In genomic region chr15:81361022-81361404, GRCm38 (mm10) we compare ENCODE assay signal across 8 mouse cellular contexts. TPM values are rescaled to one million over a fixed set of nuclear protein-coding genes. Genes with fewer than 3 reads are reported as not detected.
DNase-seq lines count a peak whose midpoint lies in the region; ATAC-seq lines count a peak whose summit lies in the region.

No protein-coding gene starts in this region.

- intact Hi-C loops in left cerebral cortex, postnatal 36 days (cut with DNase I): no loop called here

- no peaks in the 10 kb centered on the region for H3K9me3 ChIP-seq in lung, embryonic 15.5 days
- H3K9me3 ChIP-seq in liver, embryonic 11.5 days (ENCODE audit: control insufficient read depth, low read length): no peaks in the 10 kb centered on the region
- H3K9me3 ChIP-seq in stomach, embryonic 14.5 days (ENCODE audit: control insufficient read depth, low read depth, low read length): no peaks in the 10 kb centered on the region

- peak overlapping the region; percentile 83 for H3K27ac ChIP-seq in lung, embryonic 15.5 days
- H3K27ac ChIP-seq in liver, embryonic 11.5 days (ENCODE audit: low read depth, low read length): peak overlapping the region; percentile 75
- peak overlapping the region; percentile 64; the same call in 1 of the 2 replicates for H3K27ac ChIP-seq in stomach, embryonic 14.5 days (ENCODE audit: low read length)

- H3K36me3 ChIP-seq in lung, embryonic 15.5 days: peaks cover 31% of the 10 kb centered on the region
- H3K36me3 ChIP-seq in liver, embryonic 11.5 days (ENCODE audit: control insufficient read depth, insufficient read depth, low read length): peaks cover 14% of the 10 kb centered on the region
- peaks cover 21% of the 10 kb centered on the region for H3K36me3 ChIP-seq in stomach, embryonic 14.5 days (ENCODE audit: control insufficient read depth, insufficient read depth, low read length)

- no peaks in the 10 kb centered on the region for H3K27me3 ChIP-seq in lung, embryonic 15.5 days
- H3K27me3 ChIP-seq in liver, embryonic 11.5 days (replicated peaks; ENCODE audit: control insufficient read depth, insufficient read depth, low read length): no peaks in the 10 kb centered on the region
- no peaks in the 10 kb centered on the region for H3K27me3 ChIP-seq in stomach, embryonic 14.5 days (ENCODE audit: control insufficient read depth, insufficient read depth, low read length)

- DNase-seq in lung, postnatal 4 days: no peak
- no peak for DNase-seq in liver, embryonic 11.5 days (ENCODE audit: low spot score)
- DNase-seq in left cerebral cortex, postnatal 36 days (ENCODE audit: low spot score in 2 of 2): no peak
- DNase-seq in right cerebral cortex, adult 18-20 months: no peak
- DNase-seq in thymus, postnatal 14 days: no peak

- WGBS in lung, embryonic 15.5 days: 34% methylated on average over 6 of the region's 6 CpGs
- 35% methylated on average over 6 of the region's 6 CpGs for WGBS in liver, embryonic 11.5 days
- WGBS in stomach, embryonic 14.5 days: 35% methylated on average over 6 of the region's 6 CpGs

- H3K4me2 ChIP-seq in lung, embryonic 15.5 days: peak overlapping the region; percentile 77
- H3K4me2 ChIP-seq in liver, embryonic 11.5 days: peak overlapping the region; percentile 90
- H3K4me2 ChIP-seq in stomach, embryonic 14.5 days (replicated peaks; ENCODE audit: low read depth, low read length): peak overlapping the region; percentile 64

- H3K4me3 ChIP-seq in lung, embryonic 15.5 days: peak overlapping the region; percentile 81
- peak overlapping the region; percentile 73 for H3K4me3 ChIP-seq in liver, embryonic 11.5 days (ENCODE audit: low read depth, low read length)
- H3K4me3 ChIP-seq in stomach, embryonic 14.5 days (ENCODE audit: low read depth, low read length): peak overlapping the region; percentile 50

- peak; percentile 68; the same call in 1 of the 2 replicates for ATAC-seq in lung, embryonic 15.5 days (ENCODE audit: borderline replicate concordance, extremely low read depth, low FRiP score, low TSS enrichment)
- peak; percentile 50 for ATAC-seq in erythroid progenitor cell, adult 5-6 weeks (replicated peaks; ENCODE audit: low FRiP score, poor library complexity, severe bottlenecking)
- ATAC-seq in liver, embryonic 11.5 days (replicated peaks; ENCODE audit: low FRiP score): peak; percentile 56
- ATAC-seq in stomach, embryonic 14.5 days (ENCODE audit: insufficient number of reproducible peaks, insufficient read depth, low FRiP score, low read depth): peak; percentile 44; the same call in 1 of the 2 replicates

- peaks cover 21% of the 10 kb centered on the region for H3K4me1 ChIP-seq in lung, embryonic 15.5 days
- peaks cover 30% of the 10 kb centered on the region for H3K4me1 ChIP-seq in liver, embryonic 11.5 days (replicated peaks; ENCODE audit: control insufficient read depth, insufficient read depth, low read length)
- H3K4me1 ChIP-seq in stomach, embryonic 14.5 days (ENCODE audit: control insufficient read depth, insufficient read depth, low read length): peaks cover 17% of the 10 kb centered on the region; the same call in 1 of the 2 replicates

- H3K9ac ChIP-seq in lung, embryonic 15.5 days: no peak overlapping the region
- H3K9ac ChIP-seq in liver, embryonic 11.5 days (ENCODE audit: low read depth, low read length): peak overlapping the region; percentile 47
- no peak overlapping the region for H3K9ac ChIP-seq in stomach, embryonic 14.5 days (replicated peaks; ENCODE audit: low read depth, low read length)

RNA-seq across cellular contexts. Expression of gene Slc25a17, which starts 0.4 kb away (rescaled TPM):
- polyA plus RNA-seq in lung, embryonic 15.5 days (2015; fragmentation: Nextera tagmentation; extraction: Ambion mirVana): 110 and 112 TPM in 2 replicates
- 18.0 and 36.0 TPM in 2 replicates for total RNA-seq in erythroid progenitor cell, adult 5-6 weeks (2015; ENCODE audit: low replicate concordance)
- 17.8 and 35.9 TPM in 2 replicates for total RNA-seq in erythroid progenitor cell, adult 5-6 weeks (2017; ENCODE audit: low replicate concordance)
- polyA plus RNA-seq in liver, embryonic 11.5 days (2014; fragmentation: Nextera tagmentation; extraction: Ambion mirVana): 71.9 and 74.6 TPM in 2 replicates
- polyA plus RNA-seq in stomach, embryonic 14.5 days (2014; fragmentation: Nextera tagmentation; extraction: Ambion mirVana): 110 and 114 TPM in 2 replicates
- 10 to 100 TPM; 39.3 to 41.7 TPM for total RNA-seq in left cerebral cortex, postnatal 36 days (2021)

RNA-seq across cellular contexts. Expression of gene St13, which starts 38.9 kb away (rescaled TPM):
- 146 and 154 TPM in 2 replicates for polyA plus RNA-seq in lung, embryonic 15.5 days (2015; fragmentation: Nextera tagmentation; extraction: Ambion mirVana)
- 22.7 and 30.6 TPM in 2 replicates for total RNA-seq in erythroid progenitor cell, adult 5-6 weeks (2015; ENCODE audit: low replicate concordance)
- 34.4 and 46.5 TPM in 2 replicates for total RNA-seq in erythroid progenitor cell, adult 5-6 weeks (2017; ENCODE audit: low replicate concordance)
- 159 and 166 TPM in 2 replicates for polyA plus RNA-seq in liver, embryonic 11.5 days (2014; fragmentation: Nextera tagmentation; extraction: Ambion mirVana)
- 153 and 154 TPM in 2 replicates for polyA plus RNA-seq in stomach, embryonic 14.5 days (2014; fragmentation: Nextera tagmentation; extraction: Ambion mirVana)
- total RNA-seq in left cerebral cortex, postnatal 36 days (2021): 100 to 1,000 TPM; 159 to 162 TPM

RNA-seq across cellular contexts. Expression of gene Xpnpep3, which starts 38.9 kb away (rescaled TPM):
- 10.4 and 10.9 TPM in 2 replicates for polyA plus RNA-seq in lung, embryonic 15.5 days (2015; fragmentation: Nextera tagmentation; extraction: Ambion mirVana)
- total RNA-seq in erythroid progenitor cell, adult 5-6 weeks (2015; ENCODE audit: low replicate concordance): 12.6 and 16.9 TPM in 2 replicates
- total RNA-seq in erythroid progenitor cell, adult 5-6 weeks (2017; ENCODE audit: low replicate concordance): 8.6 and 20.8 TPM in 2 replicates
- polyA plus RNA-seq in liver, embryonic 11.5 days (2014; fragmentation: Nextera tagmentation; extraction: Ambion mirVana): 12.4 and 13.1 TPM in 2 replicates
- 7.8 and 9.0 TPM in 2 replicates for polyA plus RNA-seq in stomach, embryonic 14.5 days (2014; fragmentation: Nextera tagmentation; extraction: Ambion mirVana)
- total RNA-seq in left cerebral cortex, postnatal 36 days (2021): 10 to 100 TPM; 14.2 to 14.4 TPM

RNA-seq across cellular contexts. Expression of gene Dnajb7, which starts 47.1 kb away (rescaled TPM):
- polyA plus RNA-seq in lung, embryonic 15.5 days (2015; fragmentation: Nextera tagmentation; extraction: Ambion mirVana): 1.3 and 2.0 TPM in 2 replicates
- total RNA-seq in erythroid progenitor cell, adult 5-6 weeks (2015; ENCODE audit: low replicate concordance): not detected in 2 replicates
- not detected in 2 replicates for total RNA-seq in erythroid progenitor cell, adult 5-6 weeks (2017; ENCODE audit: low replicate concordance)
- polyA plus RNA-seq in liver, embryonic 11.5 days (2014; fragmentation: Nextera tagmentation; extraction: Ambion mirVana): 1.7 and 2.0 TPM in 2 replicates
- 1.5 and 2.3 TPM in 2 replicates for polyA plus RNA-seq in stomach, embryonic 14.5 days (2014; fragmentation: Nextera tagmentation; extraction: Ambion mirVana)
- total RNA-seq in left cerebral cortex, postnatal 36 days (2021): not detected
